ENCODE assay signal across 18 mouse cellular contexts in the genomic region with DNA sequence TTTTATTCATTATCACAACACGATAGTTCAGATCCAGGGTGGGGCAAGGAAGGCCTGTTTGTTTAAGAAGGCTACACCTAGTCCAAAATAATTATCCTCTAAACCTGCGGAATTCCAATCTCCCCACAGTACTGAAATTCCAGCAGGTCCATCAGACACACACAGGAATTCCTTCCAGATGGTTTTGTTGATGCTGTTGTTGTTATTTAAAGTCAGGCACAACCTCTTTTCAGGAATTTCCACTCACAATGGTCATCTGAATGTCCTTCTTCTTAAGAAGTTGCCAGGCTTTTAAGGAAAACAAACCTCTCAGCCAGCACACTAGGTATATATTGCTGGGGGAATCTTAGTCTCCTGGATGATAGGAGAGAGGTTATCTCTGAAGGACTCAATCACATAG.
"Had no signal": no experiment of that assay in that cellular context is flagged by ENCODE, and none has a peak within 500 bp of the region (broad histone marks: within the 10 kb centered on the region; RNA-seq: fewer than 3 reads in every experiment).

No protein-coding gene starts in this region.

- H3K27me3 ChIP-seq: lung, embryonic 15.5 days; megakaryocyte, embryonic 14.5 days; midbrain, embryonic 13.5 days; midbrain, embryonic 15.5 days; neural tube, embryonic 12.5 days had no signal

- H3K36me3 ChIP-seq: lung, embryonic 15.5 days; midbrain, embryonic 13.5 days; midbrain, embryonic 15.5 days; neural tube, embryonic 12.5 days had no signal

- H3K4me3 ChIP-seq: lung, embryonic 15.5 days; megakaryocyte, embryonic 14.5 days; midbrain, embryonic 13.5 days; midbrain, embryonic 15.5 days; neural tube, embryonic 12.5 days had no signal

- H3K4me1 ChIP-seq: lung, embryonic 15.5 days; megakaryocyte, embryonic 14.5 days had no signal

- H3K27ac ChIP-seq: lung, embryonic 15.5 days; macrophage; midbrain, embryonic 13.5 days; midbrain, embryonic 15.5 days; neural tube, embryonic 12.5 days had no signal

- H3K9me3 ChIP-seq: lung, embryonic 15.5 days; midbrain, embryonic 13.5 days; midbrain, embryonic 15.5 days; neural tube, embryonic 12.5 days had no signal

- DNase-seq: liver, postnatal 0 days; lung, adult 2 months; lung, postnatal 14 days; lung, postnatal 36 days; retina, postnatal 1 day; right cerebral cortex, adult 18-20 months; right cerebral cortex, postnatal 25 days; right cerebral cortex, postnatal 4 days; spleen, adult 18-20 months; thymus, adult 2 months; thymus, postnatal 25 days; thymus, postnatal 4 days had no signal
